Mouse (Mus musculus) intestine, postnatal 0 days (tissue): ENCODE measurements around the gene Nrros. TPM values are rescaled to one million over a fixed set of nuclear protein-coding genes. Genes with fewer than 3 reads are reported as not detected.

Source experiments
- ATAC-seq: fragments of 200-750 bp; cut with Nextera tagmentation; 2 replicates; pipeline ENCODE4 v1.8.0; 2017; ENCODE audit warnings: mild to moderate bottlenecking, moderate TSS enrichment, moderate library complexity
- H3K27ac ChIP-seq: fragments of 300-500 bp; sonication (generic); 2 replicates; pipeline ENCODE4 v1.5.1; 2014; ENCODE audit warnings: mild to moderate bottlenecking, low read depth, low read length, moderate library complexity
- H3K27me3 ChIP-seq: fragments of 300-500 bp; sonication (generic); replicated peaks from 2 replicates; pipeline ENCODE4 v1.6.1; 2014; ENCODE audit warnings: low read length, mixed read lengths; ENCODE audit not compliant: control insufficient read depth, insufficient read depth
- H3K36me3 ChIP-seq: fragments of 300-500 bp; sonication (generic); 2 replicates; pipeline ENCODE4 v1.6.1; 2014; ENCODE audit warnings: mild to moderate bottlenecking, moderate library complexity; ENCODE audit not compliant: control insufficient read depth, insufficient read depth
- H3K4me1 ChIP-seq: fragments of 300-500 bp; sonication (generic); replicated peaks from 2 replicates; pipeline ENCODE4 v1.6.1; 2014; ENCODE audit warnings: antibody characterized with exemption, low read length, mixed read lengths; ENCODE audit not compliant: control insufficient read depth, insufficient read depth
- H3K4me2 ChIP-seq: fragments of 300-500 bp; sonication (generic); replicated peaks from 2 replicates; pipeline ENCODE4 v1.6.1; 2014; ENCODE audit warnings: low read depth, mild to moderate bottlenecking, moderate library complexity
- H3K4me3 ChIP-seq: fragments of 300-500 bp; sonication (generic); 2 replicates; pipeline ENCODE4 v1.5.1; 2014; ENCODE audit warnings: low read depth, low read length
- H3K9ac ChIP-seq: fragments of 300-500 bp; sonication (generic); 2 replicates; pipeline ENCODE4 v1.6.1; 2014; ENCODE audit warnings: mild to moderate bottlenecking, low read depth, low read length
- H3K9me3 ChIP-seq: fragments of 300-500 bp; sonication (generic); 2 replicates; pipeline ENCODE4 v1.6.1; 2016; ENCODE audit warnings: mixed run types; ENCODE audit not compliant: control insufficient read depth
- CTCF ChIP-seq: sonication (generic); IDR thresholded peaks from 2 replicates; pipeline ENCODE4 v1.5.1; 2016; ENCODE audit warnings: low read depth, mild to moderate bottlenecking, control low read depth, antibody characterized with exemption, moderate library complexity
- WGBS: fragments of 180-500 bp; shearing (Covaris S2); extraction: QIAGEN DNeasy Blood & Tissue Kit; methylation state at CpG from one replicate; pipeline ENCODE4 v1.1.7; 2014; 5-methylcytosine and 5-hydroxymethylcytosine counted together
- polyA plus RNA-seq: library from polyadenylated mRNA; unstranded; fragments of >200 nt; fragmentation: Nextera tagmentation; extraction: Ambion mirVana; gene quantifications from 2 replicates; pipeline ENCODE4 v1.2.1, GENCODE M21; 2015

Nrros gene
- polyA plus RNA-seq, 1 experiment from 2014 or later: 4.8 TPM

DNA sequence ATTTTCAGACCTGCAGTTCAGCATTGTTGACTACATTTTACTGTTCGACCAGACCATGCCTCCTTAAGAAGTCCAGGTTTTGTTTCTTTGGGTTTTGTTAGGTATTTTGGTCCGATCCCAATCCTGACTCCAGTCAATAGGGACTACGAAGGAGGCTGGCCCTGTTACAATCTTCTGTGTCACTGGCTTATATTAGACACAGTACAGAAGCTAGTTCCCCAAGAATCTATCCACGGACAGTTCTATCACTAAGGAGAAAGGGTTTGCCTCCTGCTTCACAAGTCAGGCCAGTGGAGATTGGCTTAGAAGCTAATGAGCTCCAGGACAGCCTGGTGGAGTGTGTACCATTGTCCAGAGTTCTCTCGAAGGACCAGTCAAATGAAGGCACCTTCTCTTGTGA lies 1.5 kb downstream of the Nrros start:
- WGBS: 83% methylated on average over 5 of the region's 5 CpGs
- Histone ChIP-seq H3K27ac (no peak overlapping the region), H3K4me1 (no peaks in the 10 kb centered on the region), H3K36me3 (no peaks in the 10 kb centered on the region), H3K27me3 (no peaks in the 10 kb centered on the region), H3K4me2 (0 out of 2 replicates have a peak overlapping the region, but pooled peaks have one; percentile 63), H3K9ac (no peak overlapping the region), H3K9me3 (no peaks in the 10 kb centered on the region), H3K4me3 (peak overlapping the region; percentile 32; the same call in 1 of the 2 replicates)
- TF ChIP-seq CTCF: no peak
- ATAC-seq: no peak

DNA sequence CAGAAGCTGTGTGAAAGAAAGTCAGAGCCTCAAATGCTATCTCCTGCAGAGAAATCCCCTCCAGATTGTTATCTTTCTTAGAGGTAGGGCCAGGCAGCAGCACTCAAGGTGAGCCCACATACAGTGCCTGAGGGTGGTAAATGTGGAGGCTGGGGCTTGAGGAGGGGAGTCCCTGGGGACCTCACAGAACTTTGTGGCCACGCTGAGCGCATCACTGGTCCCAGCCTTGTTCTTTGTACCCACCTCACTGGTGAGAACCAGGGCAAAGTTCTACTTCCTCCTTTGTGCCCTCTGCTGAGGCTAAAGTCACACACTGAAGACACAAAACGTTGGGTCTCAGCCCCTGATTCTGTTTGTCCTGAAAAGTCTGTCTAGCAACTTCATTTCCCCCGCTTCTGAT lies 2.0 kb downstream of the Nrros start:
- no peaks in the 10 kb centered on the region for H3K27me3 ChIP-seq
- 53% methylated on average over 4 of the region's 4 CpGs for WGBS
- H3K9me3 ChIP-seq: no peaks in the 10 kb centered on the region
- no peak overlapping the region for H3K27ac ChIP-seq
- H3K36me3 ChIP-seq: no peaks in the 10 kb centered on the region
- H3K9ac ChIP-seq: no peak overlapping the region
- no peak for ATAC-seq
- H3K4me3 ChIP-seq: no peak overlapping the region
- no peaks in the 10 kb centered on the region for H3K4me1 ChIP-seq
- no peak for TF ChIP-seq CTCF
- peak overlapping the region; percentile 17; the same call in 1 of the 2 replicates for H3K4me2 ChIP-seq

DNA sequence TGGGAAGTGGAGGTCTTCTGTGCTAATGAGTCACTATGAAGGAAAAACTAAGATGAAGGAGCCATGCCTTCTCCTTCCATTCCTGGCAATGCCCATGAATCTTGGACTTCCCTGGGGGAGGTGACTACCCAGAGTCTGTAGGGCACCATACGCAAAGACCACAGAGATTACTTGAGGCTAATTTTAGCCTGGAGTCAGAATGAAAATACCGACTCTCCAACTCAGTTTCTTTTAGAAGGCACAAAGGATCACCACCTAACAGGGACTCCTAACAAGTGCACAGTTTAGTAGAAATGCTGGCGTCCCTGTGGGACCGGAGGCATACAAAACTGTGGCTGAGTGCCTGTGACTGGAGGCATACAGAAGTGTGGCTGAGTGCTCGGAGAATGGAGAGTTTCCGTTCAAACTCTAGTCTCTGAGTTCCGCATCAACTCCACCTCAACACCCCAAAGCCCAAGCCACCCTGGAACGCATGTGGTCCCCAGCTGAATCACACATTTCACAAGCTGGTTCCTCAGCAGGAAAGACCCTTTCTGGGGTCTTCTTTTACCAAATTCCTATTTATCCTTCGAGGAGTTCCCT lies 4.6 kb downstream of the Nrros start:
- 89% methylated on average over 9 of the region's 9 CpGs for WGBS
- TF ChIP-seq CTCF: no peak
- Histone ChIP-seq H3K4me1 (no peaks in the 10 kb centered on the region), H3K27me3 (no peaks in the 10 kb centered on the region), H3K9ac (no peak overlapping the region), H3K4me3 (no peak overlapping the region), H3K9me3 (no peaks in the 10 kb centered on the region), H3K4me2 (no peak overlapping the region), H3K27ac (no peak overlapping the region), H3K36me3 (no peaks in the 10 kb centered on the region)
- ATAC-seq: no peak

DNA sequence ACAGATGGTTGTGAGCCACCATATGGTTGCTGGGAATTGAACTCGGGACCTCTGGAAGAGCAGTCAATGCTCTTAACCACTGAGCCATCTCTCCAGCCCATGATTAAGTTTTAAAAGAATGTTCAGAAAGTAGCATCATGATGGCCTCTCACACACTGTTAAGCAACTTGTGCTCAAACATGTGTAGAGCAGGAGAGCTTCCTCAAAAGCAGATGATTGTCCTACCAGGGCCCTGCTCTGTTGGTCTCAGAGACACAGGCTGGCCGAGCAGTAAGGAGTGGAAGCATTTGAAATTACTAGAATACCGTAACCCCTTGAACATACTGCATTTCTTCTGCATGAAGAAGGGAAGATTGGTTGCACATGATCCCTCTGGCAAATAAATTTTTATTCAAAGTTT lies 6.4 kb downstream of the Nrros start:
- Histone ChIP-seq H3K9ac (no peak overlapping the region), H3K4me1 (no peaks in the 10 kb centered on the region), H3K36me3 (no peaks in the 10 kb centered on the region), H3K4me3 (no peak overlapping the region), H3K27me3 (no peaks in the 10 kb centered on the region), H3K27ac (no peak overlapping the region), H3K9me3 (no peaks in the 10 kb centered on the region), H3K4me2 (no peak overlapping the region)
- no peak for TF ChIP-seq CTCF
- 92% methylated on average over 3 of the region's 3 CpGs for WGBS
- ATAC-seq: no peak

DNA sequence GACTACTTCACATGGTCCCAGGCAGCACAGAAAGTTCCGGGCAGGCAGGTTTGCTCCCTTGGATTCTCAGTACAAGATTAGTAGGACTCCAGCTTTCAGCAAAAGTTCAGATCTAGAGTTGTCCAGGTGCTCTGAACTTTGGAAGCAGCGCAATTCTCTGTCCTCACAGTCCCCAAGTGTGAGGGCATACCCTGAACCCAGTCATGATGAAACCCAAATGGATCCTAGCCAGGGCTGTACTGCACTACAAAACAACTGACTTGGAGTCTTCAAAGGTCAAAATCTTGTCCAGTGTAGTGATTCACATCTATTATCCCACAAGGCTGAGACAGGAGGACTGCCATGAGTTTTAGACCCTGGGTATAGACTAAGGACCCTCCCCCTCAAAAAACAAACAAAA lies 8.0 kb downstream of the Nrros start:
- no peak overlapping the region for H3K4me3 ChIP-seq
- 81% methylated on average over 2 of the region's 2 CpGs for WGBS
- H3K36me3 ChIP-seq: no peaks in the 10 kb centered on the region
- TF ChIP-seq CTCF: no peak
- H3K4me2 ChIP-seq: no peak overlapping the region
- H3K27me3 ChIP-seq: no peaks in the 10 kb centered on the region
- H3K9me3 ChIP-seq: no peaks in the 10 kb centered on the region
- H3K4me1 ChIP-seq: no peaks in the 10 kb centered on the region
- H3K27ac ChIP-seq: no peak overlapping the region
- no peak for ATAC-seq
- H3K9ac ChIP-seq: no peak overlapping the region

DNA sequence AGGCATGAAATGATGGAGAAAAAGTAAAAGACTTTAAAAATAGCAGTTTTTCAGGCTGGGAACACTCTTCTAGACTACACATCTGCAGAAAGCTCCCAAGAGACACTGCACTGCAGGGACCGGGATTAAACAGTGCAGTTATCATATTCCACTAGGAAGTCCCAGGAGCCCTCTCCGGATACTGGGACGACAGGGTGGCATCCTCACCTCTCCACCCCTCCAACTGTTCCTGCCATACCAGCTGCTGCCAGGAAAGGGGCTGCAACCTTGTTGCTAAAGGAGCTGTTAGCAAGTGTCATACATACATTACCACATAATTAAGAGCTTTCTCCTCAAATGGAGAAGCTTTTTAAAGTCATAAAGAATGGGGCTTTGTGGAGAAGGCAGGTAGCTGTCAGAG lies 8.7 kb downstream of the Nrros start:
- 34% methylated on average over 3 of the region's 3 CpGs for WGBS
- Histone ChIP-seq H3K27ac (no peak overlapping the region), H3K4me1 (no peaks in the 10 kb centered on the region), H3K9ac (no peak overlapping the region), H3K4me2 (no peak overlapping the region), H3K36me3 (no peaks in the 10 kb centered on the region), H3K4me3 (no peak overlapping the region), H3K27me3 (no peaks in the 10 kb centered on the region), H3K9me3 (no peaks in the 10 kb centered on the region)
- ATAC-seq: no peak
- no peak for TF ChIP-seq CTCF

DNA sequence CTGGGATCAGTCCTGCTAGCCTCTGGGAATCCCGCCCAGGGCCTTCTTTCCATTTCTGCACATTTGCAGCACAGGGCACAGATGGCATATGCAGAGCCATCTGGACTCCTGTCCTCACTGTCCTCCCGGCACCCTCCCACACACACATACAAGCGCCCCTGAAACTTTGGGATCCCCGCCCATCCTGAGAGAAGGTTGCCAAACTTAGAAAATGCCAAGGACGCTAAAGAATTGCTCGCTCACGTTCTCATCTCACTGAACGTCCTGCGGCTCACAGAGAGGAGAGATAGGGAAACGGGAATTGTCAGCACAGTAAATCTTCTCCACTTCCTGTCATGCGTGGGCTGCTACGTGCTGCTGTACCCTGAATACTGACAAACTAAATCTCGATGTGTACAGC lies 11.0 kb downstream of the Nrros start:
- Histone ChIP-seq H3K4me3 (no peak overlapping the region), H3K27me3 (no peaks in the 10 kb centered on the region), H3K27ac (no peak overlapping the region), H3K9ac (no peak overlapping the region), H3K4me1 (no peaks in the 10 kb centered on the region), H3K4me2 (no peak overlapping the region), H3K9me3 (no peaks in the 10 kb centered on the region), H3K36me3 (no peaks in the 10 kb centered on the region)
- TF ChIP-seq CTCF: no peak
- 60% methylated on average over 13 of the region's 13 CpGs for WGBS
- no peak for ATAC-seq
